Mouse (Mus musculus) CD4-positive, CD25-positive, alpha-beta regulatory T cell, adult 2 months (primary cell): ENCODE data around the gene Zfp202.
A peak's percentile ranks its signal among the peaks of the same experiment; 100 is the strongest.

Experiments used
- DNase-seq: peaks from one replicate; pipeline ENCODE4 v3.0.0-alpha.2; 2012; ENCODE audit warnings: low read depth, low spot score

Zfp202 gene

GRCm38 (mm10) chr9:40240311-40240710 is 48.2 kb downstream of the Zfp202 start:
- no peak for DNase-seq

- peak; percentile 31 for DNase-seq
Observed at GRCm38 (mm10) chr9:40241223-40241801, 49.2 kb downstream of the Zfp202 start.

GRCm38 (mm10) chr9:40241951-40242888 is 50.1 kb downstream of the Zfp202 start:
- DNase-seq = no peak

- no peak for DNase-seq
Observed at GRCm38 (mm10) chr9:40245466-40245865, 53.4 kb downstream of the Zfp202 start.

GRCm38 (mm10) chr9:40245974-40246665 is 54.0 kb downstream of the Zfp202 start:
- no peak for DNase-seq

GRCm38 (mm10) chr9:40246702-40247101 is 54.6 kb downstream of the Zfp202 start:
- DNase-seq = no peak

GRCm38 (mm10) chr9:40249106-40249505 is 57.0 kb downstream of the Zfp202 start:
- DNase-seq = no peak

- no peak for DNase-seq
Observed at GRCm38 (mm10) chr9:40252459-40252858, 60.3 kb downstream of the Zfp202 start.
